In the genomic region with DNA sequence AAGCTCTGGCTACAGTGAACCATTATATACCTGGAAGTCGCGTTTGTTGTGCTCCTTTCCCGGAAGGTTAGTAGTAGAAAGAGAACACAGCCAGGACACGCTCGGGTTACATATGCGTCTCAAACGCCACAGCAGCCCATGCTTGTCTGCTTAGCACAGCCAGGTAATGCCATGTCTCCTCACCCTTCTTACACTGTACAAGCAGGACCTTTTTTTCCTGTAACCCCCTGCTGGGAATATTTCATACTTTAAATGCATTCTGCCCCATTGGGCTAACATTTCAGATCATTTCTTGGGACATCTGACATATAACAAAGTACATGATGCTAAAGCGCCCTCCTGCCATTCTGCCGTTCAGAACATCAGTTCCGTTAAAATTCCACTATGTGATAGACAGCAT, we compare ENCODE assay signal across 33 mouse cellular contexts.
"Had no signal": no experiment of that assay in that cellular context is flagged by ENCODE, and none has a peak within 500 bp of the region (broad histone marks: within the 10 kb centered on the region; RNA-seq: fewer than 3 reads in every experiment).

No protein-coding gene starts in this region.

- H3K27me3 ChIP-seq: heart, embryonic 13.5 days; heart, embryonic 15.5 days; hindbrain, embryonic 15.5 days; intestine, embryonic 15.5 days; kidney, embryonic 15.5 days had no signal

- ATAC-seq: hindbrain, postnatal 0 days; inflammation-experienced regulatory T-cells, adult 6 months; intestine, embryonic 15.5 days; intestine, embryonic 16.5 days; intestine, postnatal 0 days had no signal

- H3K4me3 ChIP-seq: heart, embryonic 10.5 days; heart, embryonic 13.5 days; heart, embryonic 15.5 days; hindbrain, embryonic 10.5 days; hindbrain, embryonic 12.5 days; hindbrain, embryonic 13.5 days; hindbrain, embryonic 15.5 days; intestine, embryonic 15.5 days; kidney, embryonic 15.5 days; layer of hippocampus, adult 2 months had no signal

- H3K4me2 ChIP-seq: heart, embryonic 11.5 days; heart, embryonic 13.5 days; heart, embryonic 15.5 days; hindbrain, embryonic 12.5 days; hindbrain, embryonic 13.5 days; hindbrain, embryonic 14.5 days; hindbrain, embryonic 15.5 days; intestine, embryonic 15.5 days; kidney, embryonic 15.5 days had no signal

- H3K9ac ChIP-seq: heart, embryonic 13.5 days; heart, embryonic 15.5 days; hindbrain, embryonic 12.5 days; hindbrain, embryonic 13.5 days; hindbrain, embryonic 14.5 days; hindbrain, embryonic 15.5 days; intestine, embryonic 15.5 days; kidney, embryonic 15.5 days had no signal

- H3K9me3 ChIP-seq: heart, embryonic 10.5 days; heart, embryonic 13.5 days; heart, embryonic 15.5 days; hindbrain, embryonic 10.5 days; hindbrain, embryonic 12.5 days; hindbrain, embryonic 13.5 days; hindbrain, embryonic 15.5 days; intestine, embryonic 15.5 days; kidney, embryonic 15.5 days had no signal

- H3K36me3 ChIP-seq: heart, embryonic 10.5 days; heart, embryonic 13.5 days; heart, embryonic 15.5 days; hindbrain, embryonic 10.5 days; hindbrain, embryonic 12.5 days; hindbrain, embryonic 15.5 days; intestine, embryonic 15.5 days had no signal

- H3K27ac ChIP-seq: heart, embryonic 10.5 days; heart, embryonic 13.5 days; heart, embryonic 15.5 days; hindbrain, embryonic 10.5 days; hindbrain, embryonic 12.5 days; hindbrain, embryonic 13.5 days; hindbrain, embryonic 14.5 days; hindbrain, embryonic 15.5 days; hindbrain, postnatal 0 days; intestine, embryonic 15.5 days; kidney, embryonic 15.5 days; kidney, postnatal 0 days; layer of hippocampus, adult 2 months had no signal

- DNase-seq: heart, postnatal 10 days; heart, postnatal 14 days; heart, postnatal 36 days; heart, postnatal 4 days; kidney, adult 11 months; kidney, adult 18-20 months; kidney, adult 2 months; kidney, adult 8-10 months; kidney, adult 9 months; kidney, postnatal 10 days; kidney, postnatal 14 days; kidney, postnatal 25 days; kidney, postnatal 36 days; kidney, postnatal 4 days; layer of hippocampus, adult 9-11 months; layer of hippocampus, postnatal 36 days had no signal

- H3K4me1 ChIP-seq: heart, embryonic 10.5 days; heart, embryonic 13.5 days; heart, embryonic 15.5 days; intestine, embryonic 15.5 days; kidney, embryonic 15.5 days had no signal
